Mouse (Mus musculus) limb, embryonic 14.5 days (tissue): Measurements from ENCODE around the gene Trpm8. TPM values are rescaled to one million over a fixed set of nuclear protein-coding genes. Genes with fewer than 3 reads are reported as not detected.

Experiments used
- ATAC-seq: fragments of 200-750 bp; cut with Nextera tagmentation; 2 replicates; pipeline ENCODE4 v1.8.0; 2017; ENCODE audit warnings: low read depth, moderate number of reproducible peaks, moderate TSS enrichment; ENCODE audit not compliant: low FRiP score
- DNase-seq: peaks from one replicate; pipeline ENCODE4 v3.0.0-alpha.2; 2015; ENCODE audit warnings: low spot score
- H3K27ac ChIP-seq: fragments of 300-500 bp; sonication (generic); replicated peaks from 2 replicates; pipeline ENCODE4 v1.5.1; 2014; ENCODE audit warnings: low read depth, mild to moderate bottlenecking, low read length, moderate library complexity, mixed read lengths
- H3K27me3 ChIP-seq: fragments of 300-500 bp; sonication (generic); 2 replicates; pipeline ENCODE4 v1.6.1; 2014; ENCODE audit warnings: low read length, mixed read lengths; ENCODE audit not compliant: control insufficient read depth, insufficient read depth
- H3K36me3 ChIP-seq: fragments of 300-500 bp; sonication (generic); 2 replicates; pipeline ENCODE4 v1.6.1; 2014; ENCODE audit warnings: mild to moderate bottlenecking, low read length, moderate library complexity, mixed read lengths; ENCODE audit not compliant: control insufficient read depth, insufficient read depth
- H3K4me1 ChIP-seq: fragments of 300-500 bp; sonication (generic); 2 replicates; pipeline ENCODE4 v1.6.1; 2014; ENCODE audit warnings: antibody characterized with exemption, low read length, mixed read lengths; ENCODE audit not compliant: control insufficient read depth, insufficient read depth
- H3K4me2 ChIP-seq: fragments of 300-500 bp; sonication (generic); replicated peaks from 2 replicates; pipeline ENCODE4 v1.6.1; 2014; ENCODE audit warnings: low read depth, mild to moderate bottlenecking, low read length, moderate library complexity; ENCODE audit not compliant: severe bottlenecking
- H3K4me3 ChIP-seq: fragments of 300-500 bp; sonication (generic); replicated peaks from 2 replicates; pipeline ENCODE4 v1.5.1; 2014; ENCODE audit warnings: low read length
- H3K9ac ChIP-seq: fragments of 300-500 bp; sonication (generic); 2 replicates; pipeline ENCODE4 v1.6.1; 2014; ENCODE audit warnings: mild to moderate bottlenecking, low read depth, low read length, moderate library complexity; ENCODE audit not compliant: severe bottlenecking
- H3K9me3 ChIP-seq: fragments of 300-500 bp; sonication (generic); 2 replicates; pipeline ENCODE4 v1.6.1; 2016; ENCODE audit warnings: low read length; ENCODE audit not compliant: control insufficient read depth
- POLR2A ChIP-seq: fragments of 200-500 bp; IDR thresholded peaks from 2 replicates; pipeline ENCODE4 v1.8.0; 2012; ENCODE audit warnings: inconsistent platforms, mild to moderate bottlenecking, moderate library complexity, borderline replicate concordance; ENCODE audit not compliant: insufficient read depth, insufficient read length; ENCODE audit errors: extremely low read depth
- WGBS: fragments of 180-500 bp; shearing (Covaris S2); extraction: QIAGEN DNeasy Blood & Tissue Kit; methylation state at CpG from one replicate; pipeline ENCODE4 v1.1.7; 2014; 5-methylcytosine and 5-hydroxymethylcytosine counted together
- polyA plus RNA-seq, 2 experiments: library from polyadenylated mRNA; depleted of rRNA in 1 of 2; stranded (reverse) in 1 of 2; unstranded in 1 of 2; fragments of >200 nt; fragmentation: Nextera tagmentation in 1 of 2; extraction: Ambion mirVana in 1 of 2; gene quantifications; 2 replicates each; pipeline versions ENCODE4 v1.2.1 to v1.2.3; 2012 to 2014

Trpm8 gene
- polyA plus RNA-seq, 2 experiments = not detected

- Histone ChIP-seq H3K27ac (no peak overlapping the region), H3K36me3 (peaks cover 5% of the 10 kb centered on the region; the same call in 1 of the 2 replicates), H3K4me1 (peaks cover 13% of the 10 kb centered on the region), H3K9me3 (peaks cover 25% of the 10 kb centered on the region), H3K4me2 (no peak overlapping the region), H3K4me3 (no peak overlapping the region), H3K9ac (no peak overlapping the region), H3K27me3 (no peaks in the 10 kb centered on the region)
- no peak for TF ChIP-seq POLR2A
- DNase-seq (no peak), ATAC-seq (no peak)
- WGBS = 74% methylated on average over 15 of the region's 15 CpGs
Observed at GRCm38 (mm10) chr1:88280006-88280690, 2.7 kb downstream of the Trpm8 start.

- no peak overlapping the region for H3K9ac ChIP-seq
- H3K9me3 ChIP-seq = peaks cover 43% of the 10 kb centered on the region
- no peak overlapping the region for H3K4me3 ChIP-seq
- H3K36me3 ChIP-seq = no peaks in the 10 kb centered on the region
- ATAC-seq (no peak), DNase-seq (no peak)
- no peak overlapping the region for H3K4me2 ChIP-seq
- 57% methylated on average over 3 of the region's 3 CpGs for WGBS
- H3K27me3 ChIP-seq = no peaks in the 10 kb centered on the region
- TF ChIP-seq POLR2A = no peak
- no peak overlapping the region for H3K27ac ChIP-seq
- no peaks in the 10 kb centered on the region for H3K4me1 ChIP-seq
Observed at GRCm38 (mm10) chr1:88282301-88282700, 4.8 kb downstream of the Trpm8 start.

GRCm38 (mm10) chr1:88283376-88284227 is 6.1 kb downstream of the Trpm8 start:
- WGBS = 79% methylated on average over 15 of the region's 15 CpGs
- Histone ChIP-seq H3K9ac (no peak overlapping the region), H3K4me2 (no peak overlapping the region), H3K9me3 (peaks cover 52% of the 10 kb centered on the region), H3K27ac (no peak overlapping the region), H3K27me3 (no peaks in the 10 kb centered on the region), H3K4me3 (no peak overlapping the region), H3K36me3 (no peaks in the 10 kb centered on the region), H3K4me1 (no peaks in the 10 kb centered on the region)
- TF ChIP-seq POLR2A = no peak
- ATAC-seq = no peak
- no peak for DNase-seq

- no peak overlapping the region for H3K9ac ChIP-seq
- WGBS = 63% methylated on average over 10 of the region's 10 CpGs
- ATAC-seq = 0 out of 2 replicates have a peak, but pooled peaks have one; percentile 13
- H3K27ac ChIP-seq = no peak overlapping the region
- H3K9me3 ChIP-seq = peaks cover 56% of the 10 kb centered on the region
- H3K27me3 ChIP-seq = no peaks in the 10 kb centered on the region
- no peak for TF ChIP-seq POLR2A
- H3K4me1 ChIP-seq = no peaks in the 10 kb centered on the region
- H3K4me2 ChIP-seq = no peak overlapping the region
- no peak for DNase-seq
- no peaks in the 10 kb centered on the region for H3K36me3 ChIP-seq
- H3K4me3 ChIP-seq = no peak overlapping the region
Observed at GRCm38 (mm10) chr1:88284228-88284945, 6.9 kb downstream of the Trpm8 start.

GRCm38 (mm10) chr1:88284946-88285320 is 7.5 kb downstream of the Trpm8 start:
- 59% methylated on average over 7 of the region's 7 CpGs for WGBS
- TF ChIP-seq POLR2A = no peak
- ATAC-seq (no peak), DNase-seq (no peak)
- peaks cover 59% of the 10 kb centered on the region for H3K9me3 ChIP-seq
- no peak overlapping the region for H3K4me2 ChIP-seq
- no peak overlapping the region for H3K4me3 ChIP-seq
- H3K27ac ChIP-seq = no peak overlapping the region
- H3K36me3 ChIP-seq = no peaks in the 10 kb centered on the region
- no peaks in the 10 kb centered on the region for H3K4me1 ChIP-seq
- no peak overlapping the region for H3K9ac ChIP-seq
- H3K27me3 ChIP-seq = no peaks in the 10 kb centered on the region
